Mouse (Mus musculus): ENCODE results near the gene Gm7980. TPM values are rescaled to one million over a fixed set of nuclear protein-coding genes. Genes with fewer than 3 reads are reported as not detected.
"Not testable (repeated sequence)": the region's sequence is repeated elsewhere in the genome, so short reads cannot be mapped to it uniquely, and the experiment has no call there.

Gene Gm7980
- not detected in 2 replicates for polyA plus RNA-seq (2012; ENCODE audit: insufficient read depth, insufficient read length, low replicate concordance, missing spikeins)

- not testable (repeated sequence) for H3K4me1 ChIP-seq (ENCODE audit: control insufficient read depth, insufficient read depth, low read length); H3K4me3 ChIP-seq (ENCODE audit: insufficient read depth, low read depth, low read length); H3K27ac ChIP-seq (ENCODE audit: insufficient read depth, low read depth, low read length)
- no CpG with 5 or more reads among the region's 2 CpGs for WGBS
Observed at GRCm38 (mm10) chr14:41907190-41907589, at the start of gene Gm7980. Gm7980 (minus strand) TSS chr14:41907290.

GRCm38 (mm10) chr14:41943695-41944094 is 36.6 kb upstream of the Gm7980 start, which contains the start of gene 1700024B05Rik:
1700024B05Rik (plus strand) TSS chr14:41943995.
- H3K27ac ChIP-seq (ENCODE audit: insufficient read depth, low read depth, low read length); H3K4me3 ChIP-seq (ENCODE audit: insufficient read depth, low read depth, low read length); H3K4me1 ChIP-seq (ENCODE audit: control insufficient read depth, insufficient read depth, low read length): not testable (repeated sequence)
- 84% methylated on average over 2 of the region's 2 CpGs for WGBS

GRCm38 (mm10) chr14:41924649-41925048 is 17.6 kb upstream of the Gm7980 start, which contains the start of gene 1700049E17Rik1:
1700049E17Rik1 (plus strand) TSS chr14:41924949.
- not testable (repeated sequence) for H3K27ac ChIP-seq (ENCODE audit: insufficient read depth, low read depth, low read length); H3K4me1 ChIP-seq (ENCODE audit: control insufficient read depth, insufficient read depth, low read length); H3K4me3 ChIP-seq (ENCODE audit: insufficient read depth, low read depth, low read length)
- no CpG with 5 or more reads among the region's 1 CpGs for whole genome bisulfite sequencing

Other genes starting within 250 kb of the Gm7980 start
- gene Gm8068, start 205.4 kb downstream of the Gm7980 start, polyA plus RNA-seq (2012; ENCODE audit: insufficient read depth, insufficient read length, low replicate concordance, missing spikeins): not detected in 2 replicates
- gene Gm7929, start 156.7 kb downstream of the Gm7980 start, polyA plus RNA-seq (2012; ENCODE audit: insufficient read depth, insufficient read length, low replicate concordance, missing spikeins): not detected in 2 replicates
- gene Gm47189, start 134.8 kb downstream of the Gm7980 start, polyA plus RNA-seq (2012; ENCODE audit: insufficient read depth, insufficient read length, low replicate concordance, missing spikeins): not detected in 2 replicates
- gene 1700049E17Rik1, start 17.7 kb upstream of the Gm7980 start, polyA plus RNA-seq (2012; ENCODE audit: insufficient read depth, insufficient read length, low replicate concordance, missing spikeins): not detected in 2 replicates
- gene 1700024B05Rik, start 36.7 kb upstream of the Gm7980 start, polyA plus RNA-seq (2012; ENCODE audit: insufficient read depth, insufficient read length, low replicate concordance, missing spikeins): not detected in 2 replicates
- gene Gm6401, start 60.6 kb upstream of the Gm7980 start, polyA plus RNA-seq (2012; ENCODE audit: insufficient read depth, insufficient read length, low replicate concordance, missing spikeins): not detected in 2 replicates
- not detected in 2 replicates for gene Gm3543, start 76.0 kb upstream of the Gm7980 start, polyA plus RNA-seq (2012; ENCODE audit: insufficient read depth, insufficient read length, low replicate concordance, missing spikeins)
- gene Gm7951, start 210.1 kb upstream of the Gm7980 start, polyA plus RNA-seq (2012; ENCODE audit: insufficient read depth, insufficient read length, low replicate concordance, missing spikeins): not detected in 2 replicates

Measured in olfactory bulb, adult 2 months (tissue).